21 mouse cellular contexts compared by ENCODE assay signal in genomic region chr1:169491561-169491960, GRCm38 (mm10). TPM values are rescaled to one million over a fixed set of nuclear protein-coding genes. Genes with fewer than 3 reads are reported as not detected.
DNase-seq lines count a peak whose midpoint lies in the region; TF ChIP-seq lines count a peak whose summit lies in the region.
"Had no signal": no experiment of that assay in that cellular context is flagged by ENCODE, and none has a peak within 500 bp of the region (broad histone marks: within the 10 kb centered on the region; RNA-seq: fewer than 3 reads in every experiment).

No protein-coding gene starts in this region.

- H3K4me1 ChIP-seq in kidney, adult 2 months (ENCODE audit: control insufficient read depth, insufficient read depth, low read length), result no peaks in the 10 kb centered on the region
- H3K4me1 ChIP-seq: embryonic facial prominence, embryonic 13.5 days; embryonic facial prominence, embryonic 15.5 days; forebrain, embryonic 12.5 days had no signal

- no peak overlapping the region for H3K4me3 ChIP-seq in kidney, adult 2 months (ENCODE audit: insufficient read depth, low read depth, low read length)
- H3K4me3 ChIP-seq: embryonic facial prominence, embryonic 13.5 days; embryonic facial prominence, embryonic 15.5 days; erythroblast, embryonic 14.5 days; forebrain, embryonic 10.5 days; forebrain, embryonic 12.5 days had no signal

- WGBS in kidney, adult 2 months, result 86% methylated on average over 1 of the region's 1 CpGs

- TF ChIP-seq CTCF in brain, embryonic 14.5 days (IDR thresholded peaks at IDR 0.05; ENCODE audit: borderline replicate concordance, extremely low read depth, insufficient read depth, insufficient read length), result no peak
- no peak for TF ChIP-seq CTCF in kidney, adult 2 months (conservative IDR thresholded peaks at IDR 0.05; ENCODE audit: insufficient read depth, insufficient read length, low read depth, low read length)

- H3K27me3 ChIP-seq in kidney, adult 2 months (replicated peaks; ENCODE audit: control insufficient read depth, insufficient read depth, low read length), result no peaks in the 10 kb centered on the region
- H3K27me3 ChIP-seq: embryonic facial prominence, embryonic 13.5 days; embryonic facial prominence, embryonic 15.5 days; forebrain, embryonic 12.5 days had no signal

- TF ChIP-seq POLR2A in brain, embryonic 14.5 days (IDR thresholded peaks at IDR 0.05; ENCODE audit: borderline replicate concordance, extremely low read depth, insufficient read depth, insufficient read length, poor library complexity, severe bottlenecking), result no peak
- no peak for TF ChIP-seq POLR2A in kidney, adult 2 months (IDR thresholded peaks at IDR 0.05; ENCODE audit: low read depth, low read length)

- H3K27ac ChIP-seq in kidney, adult 2 months (ENCODE audit: insufficient read depth, low read depth, low read length), result no peak overlapping the region
- H3K27ac ChIP-seq: embryonic facial prominence, embryonic 13.5 days; embryonic facial prominence, embryonic 15.5 days; forebrain, embryonic 10.5 days; forebrain, embryonic 12.5 days had no signal

- no peaks in the 10 kb centered on the region for H3K36me3 ChIP-seq in kidney, adult 2 months (ENCODE audit: control insufficient read depth, insufficient read depth, low read length)
- H3K36me3 ChIP-seq: embryonic facial prominence, embryonic 13.5 days; embryonic facial prominence, embryonic 15.5 days; forebrain, embryonic 12.5 days had no signal

- DNase-seq in cerebellum, postnatal 14 days, result peak; percentile 27 to 32
- no peak for DNase-seq in cerebellum, postnatal 4 days (ENCODE audit: low spot score in 2 of 2)
- peak; percentile 29 for DNase-seq in layer of hippocampus, adult 9-11 months
- DNase-seq in layer of hippocampus, postnatal 10 days (ENCODE audit: low spot score in 2 of 2), result no peak
- DNase-seq in brain, adult 2 months (ENCODE audit: low read depth, low spot score), result peak; percentile 38
- peak; percentile 14 for DNase-seq in brain, embryonic 14.5 days (ENCODE audit: low read depth)
- DNase-seq in kidney, adult 2 months, result no peak
- DNase-seq: adrenal gland, adult 2 months; adrenal gland, postnatal 10 days; adrenal gland, postnatal 25 days; cerebellum, adult 11 months; cerebellum, adult 18-20 months; cerebellum, adult 8-10 months; cerebellum, postnatal 25 days; embryo, embryonic 11 days; forebrain, postnatal 0 days had no signal

RNA-seq across cellular contexts. Expression of gene Nuf2, which starts 39.7 kb away (rescaled TPM):
- 1 to 10 TPM; 7.4 to 8.1 TPM for total RNA-seq in layer of hippocampus, postnatal 10 days (2021)
- polyA plus RNA-seq in brain, embryonic 14.5 days (2012; rRNA removed), result 11.9 and 16.9 TPM in 2 replicates
- polyA plus RNA-seq in kidney, adult 2 months (2012; rRNA removed), result 0.11 and 0.30 TPM in 2 replicates

Comparison
In these comparisons a context has a peak if more than half of its experiments do, and no peak if none do; other contexts are left out.
1. DNase-seq: peak in cerebellum, postnatal 14 days (2 of 2), layer of hippocampus, adult 9-11 months (single experiment), brain, adult 2 months (single experiment) and brain, embryonic 14.5 days (single experiment); none in cerebellum, postnatal 4 days (0 of 2), layer of hippocampus, postnatal 10 days (0 of 2) and kidney, adult 2 months (single experiment).